Mouse (Mus musculus) intestine, embryonic 16.5 days (tissue): ENCODE results near the gene Gm20388. TPM values are rescaled to one million over a fixed set of nuclear protein-coding genes. Genes with fewer than 3 reads are reported as not detected.

Source experiments
- ATAC-seq: fragments of 200-750 bp; cut with Nextera tagmentation; 2 replicates; pipeline ENCODE4 v1.8.0; 2017; ENCODE audit warnings: moderate TSS enrichment, moderate library complexity
- H3K27ac ChIP-seq: fragments of 300-500 bp; sonication (generic); 2 replicates; pipeline ENCODE4 v1.5.1; 2014; ENCODE audit warnings: mild to moderate bottlenecking, low read length
- H3K27me3 ChIP-seq: fragments of 300-500 bp; sonication (generic); replicated peaks from 2 replicates; pipeline ENCODE4 v1.6.1; 2014; ENCODE audit warnings: low read length, control low read depth, mixed read lengths; ENCODE audit not compliant: control insufficient read depth, insufficient read depth
- H3K36me3 ChIP-seq: fragments of 300-500 bp; sonication (generic); 2 replicates; pipeline ENCODE4 v1.6.1; 2014; ENCODE audit warnings: low read length, control low read depth; ENCODE audit not compliant: control insufficient read depth, insufficient read depth
- H3K4me1 ChIP-seq: fragments of 300-500 bp; sonication (generic); 2 replicates; pipeline ENCODE4 v1.6.1; 2014; ENCODE audit warnings: low read length, control low read depth, mixed read lengths; ENCODE audit not compliant: control insufficient read depth, insufficient read depth
- H3K4me2 ChIP-seq: fragments of 300-500 bp; sonication (generic); 2 replicates; pipeline ENCODE4 v1.6.1; 2014; ENCODE audit warnings: low read depth, low read length, control low read depth
- H3K4me3 ChIP-seq: fragments of 300-500 bp; sonication (generic); 2 replicates; pipeline ENCODE4 v1.5.1; 2014; ENCODE audit warnings: mild to moderate bottlenecking, low read length
- H3K9ac ChIP-seq: fragments of 300-500 bp; sonication (generic); 2 replicates; pipeline ENCODE4 v1.6.1; 2014; ENCODE audit warnings: low read depth, low read length
- H3K9me3 ChIP-seq: fragments of 300-500 bp; sonication (generic); 2 replicates; pipeline ENCODE4 v1.6.1; 2016; ENCODE audit warnings: low read length, control low read depth; ENCODE audit not compliant: control insufficient read depth
- WGBS: fragments of 180-500 bp; shearing (Covaris S2); extraction: QIAGEN DNeasy Blood & Tissue Kit; methylation state at CpG from one replicate; pipeline ENCODE4 v1.1.7; 2014; 5-methylcytosine and 5-hydroxymethylcytosine counted together
- polyA plus RNA-seq: library from polyadenylated mRNA; unstranded; fragments of >200 nt; fragmentation: Nextera tagmentation; extraction: Ambion mirVana; gene quantifications from 2 replicates; pipeline ENCODE4 v1.2.1, GENCODE M21; 2015

Gene Gm20388
- polyA plus RNA-seq, 1 experiment from 2014 or later: 5.8 TPM

DNA sequence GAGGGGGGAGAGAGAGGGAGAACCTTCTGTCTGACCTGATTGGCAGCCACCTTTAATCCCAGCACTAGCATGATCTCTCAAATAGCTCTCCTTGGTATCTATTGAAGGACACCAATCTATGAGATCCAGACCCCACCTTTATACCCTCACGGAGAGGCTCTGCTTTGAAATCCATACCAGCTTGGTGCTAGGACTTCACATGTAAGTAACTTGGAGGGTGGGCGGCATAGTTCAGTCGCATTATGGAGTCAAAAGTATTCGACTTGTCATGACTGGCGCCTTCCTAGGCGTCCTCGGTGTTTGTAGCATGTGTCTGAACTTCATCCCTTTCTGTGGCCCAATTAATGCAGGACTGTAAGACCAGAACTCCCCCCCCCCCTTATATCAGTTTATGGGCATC, 2464.7 kb downstream of the Gm20388 start:
- Histone ChIP-seq H3K9ac (no peak overlapping the region), H3K27me3 (no peaks in the 10 kb centered on the region), H3K36me3 (no peaks in the 10 kb centered on the region), H3K4me1 (peaks cover 14% of the 10 kb centered on the region), H3K27ac (no peak overlapping the region), H3K9me3 (no peaks in the 10 kb centered on the region), H3K4me3 (no peak overlapping the region), H3K4me2 (0 out of 2 replicates have a peak overlapping the region, but pooled peaks have one; percentile 61)
- WGBS: 94% methylated on average over 7 of the region's 7 CpGs
- no peak for ATAC-seq

DNA sequence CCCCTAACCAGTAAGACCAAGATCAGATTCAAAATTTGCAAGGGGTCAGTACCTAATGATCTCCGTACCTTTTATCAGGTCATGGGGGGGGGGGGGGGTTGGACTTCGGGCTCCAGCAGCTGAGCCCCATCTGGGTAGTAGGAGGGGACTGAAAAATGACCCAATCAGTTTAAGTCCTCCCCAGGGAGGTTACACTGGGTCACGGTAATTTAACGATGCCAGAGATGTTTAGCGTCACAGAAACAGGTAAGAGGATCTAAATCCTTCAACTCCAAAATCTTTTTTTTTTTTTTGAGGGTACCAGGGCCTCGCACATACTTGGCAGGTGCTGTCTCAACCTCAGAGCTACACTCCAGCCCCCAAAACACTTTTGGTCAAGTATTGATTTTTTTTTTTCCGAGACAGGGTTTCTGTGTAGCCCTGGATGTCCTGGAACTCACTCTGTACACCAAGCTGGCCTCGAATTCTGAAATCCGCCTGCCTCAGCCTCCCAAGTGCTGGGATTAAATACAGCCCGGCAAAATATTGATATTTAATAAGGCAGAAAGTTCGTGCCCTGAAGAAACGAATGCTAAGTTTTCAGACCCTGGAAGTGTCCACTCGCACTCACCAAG, 2465.2 kb downstream of the Gm20388 start:
- Histone ChIP-seq H3K4me3 (peak overlapping the region; percentile 83), H3K9ac (peak overlapping the region; percentile 42), H3K9me3 (no peaks in the 10 kb centered on the region), H3K4me1 (peaks cover 14% of the 10 kb centered on the region), H3K36me3 (no peaks in the 10 kb centered on the region), H3K27ac (no peak overlapping the region), H3K4me2 (peak overlapping the region; percentile 61), H3K27me3 (no peaks in the 10 kb centered on the region)
- no peak; the same call in 1 of the 2 replicates for ATAC-seq
- WGBS: 24% methylated on average over 13 of the region's 13 CpGs

DNA sequence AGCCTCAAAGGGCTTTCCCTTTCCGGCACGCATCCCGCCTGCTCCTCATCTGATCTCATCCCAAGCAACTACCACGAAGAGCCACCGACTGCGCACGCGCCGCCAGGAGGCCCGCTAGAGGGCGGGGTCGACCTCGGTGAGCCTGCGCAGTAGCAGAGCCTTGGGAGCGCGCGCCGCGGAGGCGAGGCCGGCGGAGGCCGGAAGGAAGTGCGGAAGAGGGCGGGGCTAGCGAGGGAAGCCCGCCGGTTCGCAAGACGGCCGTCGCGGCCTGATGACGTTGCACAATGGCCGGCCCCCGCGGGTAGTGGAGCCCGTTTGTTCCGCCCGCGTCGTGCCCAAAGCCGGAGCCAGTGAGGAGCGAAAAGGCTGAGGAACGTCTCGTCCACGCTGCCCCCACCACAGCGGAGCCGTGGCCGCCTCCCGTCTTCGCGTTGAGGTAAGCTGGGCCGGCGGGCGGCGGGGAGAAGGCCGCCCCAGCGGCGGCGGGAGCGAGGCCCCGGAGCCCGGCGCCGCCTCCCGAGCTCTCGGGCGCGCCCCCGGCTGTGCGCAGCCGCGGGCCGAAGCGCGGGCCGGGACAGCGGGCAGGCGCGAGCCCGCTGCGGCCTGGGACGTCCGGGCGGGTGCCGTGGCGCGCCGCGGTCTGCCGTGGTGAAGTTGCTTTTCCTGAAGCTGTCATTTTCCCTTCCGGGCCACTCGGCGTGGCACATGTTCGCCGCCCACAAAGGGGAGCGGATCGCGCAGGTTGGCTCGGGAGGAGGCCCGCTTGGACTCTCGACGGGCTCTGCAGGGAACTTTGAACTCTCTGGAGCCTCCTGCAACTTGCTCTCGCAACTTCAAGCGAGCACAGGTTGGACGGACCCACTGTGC, 2466.0 kb downstream of the Gm20388 start, which contains the start of gene Zc3h18:
TSS of gene Zc3h18 (plus strand) at position 245 of the 867 bp plus-strand sequence.
- peak within 1 kb of the TSS; percentile 97 for H3K27ac ChIP-seq
- H3K9ac ChIP-seq: peak within 1 kb of the TSS; percentile 93
- WGBS: under 1% methylated on average over 104 of the region's 107 CpGs
- peak; percentile 93 for ATAC-seq
- no peaks in the 10 kb centered on the region for H3K36me3 ChIP-seq
- H3K9me3 ChIP-seq: no peaks in the 10 kb centered on the region
- peaks cover 14% of the 10 kb centered on the region for H3K4me1 ChIP-seq
- H3K27me3 ChIP-seq: no peaks in the 10 kb centered on the region
- H3K4me3 ChIP-seq: peak within 1 kb of the TSS; percentile 83
- peak within 1 kb of the TSS; percentile 76 for H3K4me2 ChIP-seq

DNA sequence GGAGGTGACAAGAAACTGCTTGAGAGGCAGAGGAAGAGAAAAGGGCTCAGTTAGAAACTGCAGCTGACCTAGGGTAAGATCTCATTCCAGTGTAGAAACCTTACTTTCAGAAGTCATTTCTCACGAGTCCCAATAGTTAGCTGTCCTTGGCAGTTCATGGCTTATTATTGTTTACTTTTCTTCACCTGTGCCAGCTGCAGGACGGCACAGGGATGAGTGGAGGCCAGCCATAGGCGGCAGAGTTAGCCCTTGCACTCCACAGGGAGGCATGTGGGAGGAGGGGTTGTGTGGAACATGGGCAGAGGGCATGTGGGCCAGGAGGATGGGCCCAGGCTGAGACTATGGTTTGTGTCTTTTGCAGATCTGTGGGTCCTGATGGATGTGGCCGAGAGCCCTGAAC, 2472.4 kb downstream of the Gm20388 start:
- no peak for ATAC-seq
- H3K4me2 ChIP-seq: no peak overlapping the region
- H3K9me3 ChIP-seq: no peaks in the 10 kb centered on the region
- 64% methylated on average over 4 of the region's 4 CpGs for whole genome bisulfite sequencing
- H3K27me3 ChIP-seq: no peaks in the 10 kb centered on the region
- H3K27ac ChIP-seq: no peak overlapping the region
- H3K4me1 ChIP-seq: peaks cover 7% of the 10 kb centered on the region
- H3K4me3 ChIP-seq: no peak overlapping the region
- H3K9ac ChIP-seq: peak overlapping the region; percentile 29; the same call in 1 of the 2 replicates
- H3K36me3 ChIP-seq: peaks cover 37% of the 10 kb centered on the region

DNA sequence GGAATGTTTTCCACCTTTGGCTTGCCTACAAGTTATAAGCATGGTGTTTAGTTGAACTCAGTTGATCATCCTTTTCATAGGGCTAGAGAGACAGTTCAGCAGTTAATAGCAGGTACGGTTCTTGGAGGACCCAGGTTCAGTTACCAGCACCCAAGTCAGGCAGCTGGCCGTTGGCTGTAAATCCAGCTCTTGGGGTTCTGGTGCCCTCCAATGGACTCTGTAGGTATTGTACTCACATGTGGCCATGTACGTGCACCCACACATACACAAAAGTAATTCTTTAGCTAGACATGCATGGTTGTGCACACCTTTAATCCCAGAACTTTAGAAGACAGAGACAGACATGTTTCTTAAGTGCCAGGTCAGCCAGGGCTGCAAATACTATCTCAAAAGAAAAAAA, 2478.7 kb downstream of the Gm20388 start:
- H3K4me1 ChIP-seq: 0 out of 2 replicates have a peak, but pooled peaks cover 3% of the 10 kb centered on the region
- no peak for ATAC-seq
- WGBS: 80% methylated on average over 3 of the region's 3 CpGs
- peaks cover 42% of the 10 kb centered on the region for H3K36me3 ChIP-seq
- H3K27me3 ChIP-seq: no peaks in the 10 kb centered on the region
- no peak overlapping the region for H3K27ac ChIP-seq
- no peak overlapping the region for H3K4me2 ChIP-seq
- no peaks in the 10 kb centered on the region for H3K9me3 ChIP-seq
- no peak overlapping the region for H3K4me3 ChIP-seq
- H3K9ac ChIP-seq: no peak overlapping the region

DNA sequence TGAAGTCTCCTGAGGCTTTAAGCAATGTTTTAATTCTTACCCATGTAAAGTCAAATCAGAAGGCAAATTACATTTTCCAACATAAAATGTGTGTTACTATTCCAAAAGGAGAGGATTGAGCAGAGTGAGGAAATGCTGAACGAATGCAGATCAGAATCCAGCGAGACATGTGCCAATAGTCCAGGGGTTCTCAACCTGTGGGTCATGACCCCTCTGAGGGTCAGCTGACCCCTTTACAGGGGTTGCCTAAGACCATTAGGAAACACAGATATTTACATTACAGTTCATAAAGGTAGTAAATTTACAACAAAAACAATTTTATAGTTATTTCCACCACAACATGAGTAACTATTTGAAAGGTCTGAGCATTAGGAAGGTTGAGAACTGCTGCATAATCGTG, 2480.1 kb downstream of the Gm20388 start:
- 77% methylated on average over 3 of the region's 3 CpGs for WGBS
- no peak overlapping the region for H3K9ac ChIP-seq

DNA sequence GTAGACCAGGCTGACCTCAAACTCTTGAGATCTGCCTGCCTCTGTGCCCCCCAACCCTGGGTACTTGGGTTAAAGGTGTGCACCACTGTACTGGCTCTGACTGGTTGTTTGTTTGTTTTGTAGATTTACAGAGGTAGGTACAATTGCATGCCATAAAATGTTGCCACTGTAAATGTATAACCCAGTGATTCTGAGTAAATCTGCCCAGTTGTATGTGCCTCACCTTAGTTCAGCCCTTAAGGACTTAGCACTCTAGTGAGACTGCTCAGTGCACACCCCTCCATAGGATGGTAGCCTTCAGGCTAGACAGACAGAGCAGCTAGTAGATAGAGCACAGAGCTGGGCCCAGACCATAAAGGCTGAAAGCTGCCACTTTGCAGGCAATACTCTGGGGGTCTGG, 2483.1 kb downstream of the Gm20388 start:
- no peak overlapping the region for H3K9ac ChIP-seq
- H3K4me3 ChIP-seq: no peak overlapping the region
- H3K27me3 ChIP-seq: no peaks in the 10 kb centered on the region
- H3K9me3 ChIP-seq: no peaks in the 10 kb centered on the region
- 0 out of 2 replicates have a peak, but pooled peaks cover 3% of the 10 kb centered on the region for H3K4me1 ChIP-seq
- peak; percentile 85 for ATAC-seq
- peaks cover 7% of the 10 kb centered on the region for H3K36me3 ChIP-seq
- H3K4me2 ChIP-seq: no peak overlapping the region
- H3K27ac ChIP-seq: 0 out of 2 replicates have a peak overlapping the region, but pooled peaks have one; percentile 3

More for the DNA sequence above, 2480.1 kb downstream of the Gm20388 start:
- 0 out of 2 replicates have a peak, but pooled peaks cover 3% of the 10 kb centered on the region for H3K4me1 ChIP-seq
- no peak overlapping the region for H3K27ac ChIP-seq
- no peaks in the 10 kb centered on the region for H3K9me3 ChIP-seq
- H3K4me2 ChIP-seq: no peak overlapping the region
- H3K27me3 ChIP-seq: no peaks in the 10 kb centered on the region
- ATAC-seq: no peak
- peaks cover 35% of the 10 kb centered on the region for H3K36me3 ChIP-seq
- no peak overlapping the region for H3K4me3 ChIP-seq

DNA sequence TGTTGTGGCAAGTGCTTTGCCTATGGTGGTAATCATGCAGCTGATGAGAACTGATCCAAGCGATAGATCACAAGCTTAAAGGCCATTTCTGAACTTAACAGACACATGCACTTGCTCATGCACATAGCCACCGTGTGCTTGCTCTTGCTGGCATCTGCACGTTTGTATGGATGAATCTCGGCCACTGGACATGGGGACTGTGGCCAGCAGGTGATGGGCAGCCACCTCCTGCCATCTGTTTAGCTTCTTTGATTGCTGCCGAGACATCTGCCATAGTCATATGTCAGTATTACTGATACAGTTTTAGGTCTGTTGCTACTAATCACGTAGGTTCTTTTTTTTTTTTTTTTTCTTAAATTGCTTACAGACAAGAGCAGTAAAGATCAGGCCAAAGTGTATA, 2484.7 kb downstream of the Gm20388 start:
- Histone ChIP-seq H3K4me1 (0 out of 2 replicates have a peak, but pooled peaks cover 3% of the 10 kb centered on the region), H3K4me3 (no peak overlapping the region), H3K9ac (no peak overlapping the region), H3K27me3 (no peaks in the 10 kb centered on the region), H3K4me2 (no peak overlapping the region), H3K36me3 (peaks cover 5% of the 10 kb centered on the region; the same call in 1 of the 2 replicates), H3K27ac (no peak overlapping the region), H3K9me3 (no peaks in the 10 kb centered on the region)
- ATAC-seq: no peak
- WGBS: 87% methylated on average over 6 of the region's 6 CpGs

DNA sequence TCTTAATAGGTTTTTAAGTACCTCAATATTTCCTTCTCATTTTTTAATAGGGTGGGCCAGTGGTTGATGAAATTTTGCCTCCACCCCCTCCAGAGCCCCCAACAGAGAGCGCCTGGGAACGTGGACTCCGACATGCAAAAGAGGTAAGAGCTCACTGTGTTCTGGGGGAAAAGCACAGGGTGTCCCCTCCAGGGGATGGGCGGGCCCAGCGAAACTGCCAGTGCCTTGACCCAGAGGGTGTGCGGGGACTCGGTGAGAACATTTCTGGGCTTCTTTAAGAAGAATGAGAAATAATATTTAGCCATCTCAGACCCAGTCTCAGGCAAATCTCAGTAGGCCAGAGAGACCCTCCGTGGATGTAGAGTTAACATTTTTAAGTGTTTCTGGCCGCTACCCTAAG, 2487.5 kb downstream of the Gm20388 start:
- 92% methylated on average over 9 of the region's 9 CpGs for WGBS
- no peak overlapping the region for H3K4me2 ChIP-seq
- no peaks in the 10 kb centered on the region for H3K9me3 ChIP-seq
- no peak overlapping the region for H3K27ac ChIP-seq
- no peaks in the 10 kb centered on the region for H3K27me3 ChIP-seq
- peaks cover 13% of the 10 kb centered on the region for H3K36me3 ChIP-seq
- 0 out of 2 replicates have a peak, but pooled peaks cover 3% of the 10 kb centered on the region for H3K4me1 ChIP-seq
- no peak overlapping the region for H3K4me3 ChIP-seq
- H3K9ac ChIP-seq: no peak overlapping the region
- ATAC-seq: no peak
